Mouse (Mus musculus): ENCODE measurements around the gene Ap1s1.

GRCm38 (mm10) chr5:137070881-137071605 is 25.1 kb upstream of the Ap1s1 start:
- TF ChIP-seq POLR2A (IDR thresholded peaks at IDR 0.05; ENCODE audit: extremely low read depth, insufficient read depth, low read length) (no peak), CTCF (IDR thresholded peaks at IDR 0.05; ENCODE audit: low read depth, low read length) (no peak)

Measured in liver, adult 2 months (tissue).